Mouse (Mus musculus) small intestine, adult 2 months (tissue): ENCODE measurements around the gene Tspan14. TPM values are rescaled to one million over a fixed set of nuclear protein-coding genes. Genes with fewer than 3 reads are reported as not detected.

Experiments
- H3K27ac ChIP-seq: fragments of 200-500 bp; 2 replicates; pipeline ENCODE4 v1.5.1; 2012; ENCODE audit warnings: low read depth, low read length, control low read depth, inconsistent platforms; ENCODE audit not compliant: insufficient read depth
- H3K27me3 ChIP-seq: fragments of 200-500 bp; 2 replicates; pipeline ENCODE4 v1.6.1; 2012; ENCODE audit warnings: mild to moderate bottlenecking, moderate library complexity, low read length, inconsistent platforms; ENCODE audit not compliant: control insufficient read depth, insufficient read depth
- H3K36me3 ChIP-seq: fragments of 200-500 bp; 2 replicates; pipeline ENCODE4 v1.6.1; 2012; ENCODE audit warnings: mild to moderate bottlenecking, low read length, control low read depth, inconsistent platforms; ENCODE audit not compliant: control insufficient read depth, insufficient read depth
- H3K4me1 ChIP-seq: fragments of 200-500 bp; 2 replicates; pipeline ENCODE4 v1.6.1; 2012; ENCODE audit warnings: low read length, inconsistent platforms, mixed read lengths; ENCODE audit not compliant: control insufficient read depth, insufficient read depth, insufficient read length
- H3K4me3 ChIP-seq: fragments of 200-500 bp; 2 replicates; pipeline ENCODE4 v1.5.1; 2012; ENCODE audit warnings: low read depth, mild to moderate bottlenecking, control low read depth, inconsistent platforms, low read length, moderate library complexity
- CTCF ChIP-seq: fragments of 200-500 bp; IDR thresholded peaks from 2 replicates; pipeline ENCODE4 v1.5.1; 2012; ENCODE audit warnings: low read depth, mild to moderate bottlenecking, control low read depth, inconsistent platforms, low read length, moderate library complexity, mixed read lengths; ENCODE audit not compliant: insufficient replicate concordance, insufficient read length; ENCODE audit errors: extremely low read depth
- POLR2A ChIP-seq: fragments of 200-500 bp; IDR thresholded peaks from 2 replicates; pipeline ENCODE4 v1.6.1; 2012; ENCODE audit warnings: low read depth, mild to moderate bottlenecking, control low read depth, inconsistent platforms, low read length, moderate library complexity
- WGBS: fragments of 180-500 bp; shearing (Covaris S2); methylation state at CpG from one replicate; pipeline ENCODE4 v1.1.7; 2018; 5-methylcytosine and 5-hydroxymethylcytosine counted together
- polyA plus RNA-seq: library from polyadenylated mRNA; depleted of rRNA; stranded (reverse); fragments of >200 nt; gene quantifications from 2 replicates; pipeline ENCODE4 v1.2.3, GENCODE M21; 2012; rRNA removed

Tspan14 gene
- polyA plus RNA-seq, 1 experiment: 38.2 TPM

GRCm38 (mm10) chr14:40874565-40874964, 92.0 kb downstream of the Tspan14 start:
- no peak overlapping the region for H3K4me3 ChIP-seq
- no peak overlapping the region for H3K27ac ChIP-seq
- no peaks in the 10 kb centered on the region for H3K27me3 ChIP-seq
- TF ChIP-seq CTCF: no peak
- TF ChIP-seq POLR2A: no peak
- no peaks in the 10 kb centered on the region for H3K4me1 ChIP-seq
- no peaks in the 10 kb centered on the region for H3K36me3 ChIP-seq

GRCm38 (mm10) chr14:40873961-40874360, 92.6 kb downstream of the Tspan14 start:
- H3K4me1 ChIP-seq: no peaks in the 10 kb centered on the region
- no peaks in the 10 kb centered on the region for H3K36me3 ChIP-seq
- no peak overlapping the region for H3K27ac ChIP-seq
- TF ChIP-seq POLR2A (no peak), CTCF (no peak)
- H3K4me3 ChIP-seq: no peak overlapping the region
- 67% methylated on average over 5 of the region's 5 CpGs for WGBS
- no peaks in the 10 kb centered on the region for H3K27me3 ChIP-seq

DNA sequence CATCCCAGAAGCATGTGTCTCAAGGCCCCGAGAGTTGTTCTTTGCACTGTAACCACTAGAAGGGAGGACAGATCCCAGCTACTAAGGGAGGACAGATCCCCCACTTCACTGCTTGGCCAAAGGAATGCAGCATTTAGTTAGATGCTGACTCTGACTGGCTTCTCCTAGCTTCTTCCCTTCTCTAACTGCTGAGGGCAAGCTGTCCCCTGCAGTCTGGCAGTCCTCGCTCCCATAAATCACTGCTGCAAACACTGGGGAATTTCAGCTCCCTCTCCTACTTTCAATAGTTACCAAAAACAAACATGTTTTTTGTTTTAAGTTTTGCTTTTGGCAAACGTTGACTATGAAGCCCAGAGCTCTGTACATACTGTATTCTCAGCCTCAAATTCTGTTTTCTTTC, 96.0 kb downstream of the Tspan14 start:
- Histone ChIP-seq H3K27ac (no peak overlapping the region), H3K4me1 (no peaks in the 10 kb centered on the region), H3K36me3 (no peaks in the 10 kb centered on the region), H3K27me3 (no peaks in the 10 kb centered on the region), H3K4me3 (no peak overlapping the region)
- TF ChIP-seq POLR2A: no peak
- no peak for TF ChIP-seq CTCF
- WGBS: 62% methylated on average over 3 of the region's 3 CpGs

GRCm38 (mm10) chr14:40864811-40865514, 101.6 kb downstream of the Tspan14 start:
- no peak overlapping the region for H3K4me3 ChIP-seq
- no peaks in the 10 kb centered on the region for H3K27me3 ChIP-seq
- 58% methylated on average over 6 of the region's 6 CpGs for WGBS
- H3K27ac ChIP-seq: no peak overlapping the region
- no peaks in the 10 kb centered on the region for H3K4me1 ChIP-seq
- TF ChIP-seq POLR2A: no peak
- no peak for TF ChIP-seq CTCF
- no peaks in the 10 kb centered on the region for H3K36me3 ChIP-seq

DNA sequence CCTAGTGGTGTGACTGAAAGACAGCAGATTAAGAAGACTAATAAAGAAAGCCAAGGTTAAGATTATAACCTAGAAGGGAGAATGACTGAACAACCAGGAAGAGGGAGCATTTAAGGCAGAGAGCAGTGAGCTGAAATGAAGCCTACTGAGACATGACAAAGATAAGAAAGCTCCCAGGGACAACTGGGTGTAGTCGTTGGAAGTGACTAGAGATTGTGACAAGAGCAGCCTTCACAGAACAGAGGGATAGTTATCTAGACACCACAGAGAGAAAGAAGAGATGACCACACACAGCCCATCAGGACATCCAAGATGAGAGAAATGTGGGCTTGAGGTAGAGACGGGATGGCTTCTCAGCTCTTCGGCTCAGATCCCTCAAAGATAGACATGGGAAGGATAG, 102.9 kb downstream of the Tspan14 start:
- Histone ChIP-seq H3K4me1 (no peaks in the 10 kb centered on the region), H3K27me3 (no peaks in the 10 kb centered on the region), H3K36me3 (no peaks in the 10 kb centered on the region), H3K4me3 (no peak overlapping the region), H3K27ac (no peak overlapping the region)
- no peak for TF ChIP-seq CTCF
- TF ChIP-seq POLR2A: no peak
- WGBS: 73% methylated on average over 3 of the region's 3 CpGs

DNA sequence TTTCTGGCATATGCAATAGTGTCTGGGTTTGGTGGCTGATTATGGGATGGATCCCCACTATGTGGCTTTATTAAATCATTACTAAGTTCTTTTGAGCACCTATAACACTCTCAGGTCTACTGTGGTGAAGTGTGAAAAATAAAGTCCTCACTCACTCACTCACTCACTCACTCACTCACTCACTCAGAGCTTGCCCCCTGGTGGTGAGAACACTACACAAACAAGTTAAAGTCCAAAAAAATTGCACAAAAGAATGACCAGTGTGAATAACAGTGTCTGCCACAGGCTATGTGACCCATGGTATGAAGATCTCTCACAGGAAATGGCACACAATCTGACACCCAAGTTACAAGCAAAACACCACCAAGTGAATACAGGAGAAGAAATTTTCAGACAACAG, 103.6 kb downstream of the Tspan14 start:
- no peak for TF ChIP-seq CTCF
- H3K4me1 ChIP-seq: no peaks in the 10 kb centered on the region
- no peak overlapping the region for H3K27ac ChIP-seq
- no peaks in the 10 kb centered on the region for H3K27me3 ChIP-seq
- H3K4me3 ChIP-seq: no peak overlapping the region
- no peaks in the 10 kb centered on the region for H3K36me3 ChIP-seq

Other genes with a start within 250 kb of the Tspan14 start
- 0.09 and 0.13 TPM in 2 replicates for gene Sh2d4b, start 73.5 kb downstream of the Tspan14 start, polyA plus RNA-seq
- 16.7 and 29.9 TPM in 2 replicates for gene Fam213a, start 47.0 kb upstream of the Tspan14 start, polyA plus RNA-seq
- gene Dydc2, start 102.4 kb upstream of the Tspan14 start, polyA plus RNA-seq: not detected in 2 replicates
- gene Dydc1, start 106.1 kb upstream of the Tspan14 start, polyA plus RNA-seq: not detected in 2 replicates
- gene Mat1a, start 138.2 kb upstream of the Tspan14 start, polyA plus RNA-seq: 2.5 TPM in 1 of 2 replicates, not detected in the other
- not detected in 2 replicates for gene Sftpa1, start 165.0 kb upstream of the Tspan14 start, polyA plus RNA-seq
- not detected in 2 replicates for gene Mbl1, start 184.7 kb upstream of the Tspan14 start, polyA plus RNA-seq
- gene Sftpd, start 218.3 kb upstream of the Tspan14 start, polyA plus RNA-seq: 0.24 TPM in 1 of 2 replicates, not detected in the other